Mouse (Mus musculus) thymus, adult 2 months (tissue): ENCODE results near the gene Nup62. TPM values are rescaled to one million over a fixed set of nuclear protein-coding genes. Genes with fewer than 3 reads are reported as not detected.
A peak's percentile ranks its signal among the peaks of the same experiment; 100 is the strongest.

Source experiments
- DNase-seq: peaks from one replicate; pipeline ENCODE4 v3.0.0; 2021
- H3K27ac ChIP-seq: fragments of 200-500 bp; 2 replicates; pipeline ENCODE4 v1.5.1; 2012; ENCODE audit warnings: low read length, control low read depth; ENCODE audit not compliant: control insufficient read depth, insufficient read depth
- H3K27me3 ChIP-seq: fragments of 200-500 bp; 2 replicates; pipeline ENCODE4 v1.6.1; 2012; ENCODE audit warnings: mild to moderate bottlenecking, low read length, moderate library complexity, mixed read lengths; ENCODE audit not compliant: control insufficient read depth, insufficient read depth
- H3K36me3 ChIP-seq: fragments of 200-500 bp; 2 replicates; pipeline ENCODE4 v1.6.1; 2012; ENCODE audit warnings: mild to moderate bottlenecking, low read length, moderate library complexity; ENCODE audit not compliant: control insufficient read depth, insufficient read depth
- H3K4me1 ChIP-seq: fragments of 200-500 bp; replicated peaks from 2 replicates; pipeline ENCODE4 v1.6.1; 2012; ENCODE audit warnings: low read length; ENCODE audit not compliant: control insufficient read depth, insufficient read depth
- H3K4me3 ChIP-seq: fragments of 200-500 bp; 2 replicates; pipeline ENCODE4 v1.5.1; 2012; ENCODE audit warnings: mild to moderate bottlenecking, low read length, control low read depth, moderate library complexity; ENCODE audit not compliant: control insufficient read depth, insufficient read depth
- CTCF ChIP-seq: fragments of 200-500 bp; IDR thresholded peaks from 2 replicates; pipeline ENCODE4 v1.5.1; 2012; ENCODE audit warnings: mild to moderate bottlenecking, control low read depth, low read length, moderate library complexity, borderline replicate concordance; ENCODE audit not compliant: control insufficient read depth, poor library complexity, insufficient read depth; ENCODE audit errors: extremely low read depth
- POLR2A ChIP-seq: fragments of 200-500 bp; IDR thresholded peaks from 2 replicates; pipeline ENCODE4 v1.6.1; 2012; ENCODE audit warnings: mild to moderate bottlenecking, low read length, control low read depth, moderate library complexity; ENCODE audit not compliant: control insufficient read depth, poor library complexity, insufficient read depth; ENCODE audit errors: extremely low read depth
- WGBS: fragments of 180-500 bp; shearing (Covaris S2); methylation state at CpG from one replicate; pipeline ENCODE4 v1.1.7; 2018; 5-methylcytosine and 5-hydroxymethylcytosine counted together
- polyA plus RNA-seq: library from polyadenylated mRNA; depleted of rRNA; stranded (reverse); fragments of >200 nt; gene quantifications from 2 replicates; pipeline ENCODE4 v1.2.3, GENCODE M21; 2012

Nup62 gene
- polyA plus RNA-seq, 1 experiment = 189 TPM

- H3K4me1 ChIP-seq = peaks cover 5% of the 10 kb centered on the region
- no peak overlapping the region for H3K4me3 ChIP-seq
- DNase-seq = peak; percentile 80
- TF ChIP-seq POLR2A (no peak), CTCF (no peak)
- no peak overlapping the region for H3K27ac ChIP-seq
- H3K27me3 ChIP-seq = no peaks in the 10 kb centered on the region
- WGBS = 6% methylated on average over 3 of the region's 3 CpGs
- H3K36me3 ChIP-seq = peaks cover 14% of the 10 kb centered on the region
Observed at GRCm38 (mm10) chr7:44824872-44825271, 9.0 kb downstream of the Nup62 start.

GRCm38 (mm10) chr7:44826771-44827170 is 10.9 kb downstream of the Nup62 start:
- DNase-seq = no peak
- WGBS = 91% methylated on average over 3 of the region's 3 CpGs
- Histone ChIP-seq H3K36me3 (peaks cover 31% of the 10 kb centered on the region), H3K4me1 (peaks cover 3% of the 10 kb centered on the region), H3K4me3 (no peak overlapping the region), H3K27me3 (no peaks in the 10 kb centered on the region), H3K27ac (no peak overlapping the region)
- TF ChIP-seq CTCF = no peak
- TF ChIP-seq POLR2A = no peak

- WGBS = 85% methylated on average over 5 of the region's 5 CpGs
Observed at GRCm38 (mm10) chr7:44828706-44829105, 12.8 kb downstream of the Nup62 start.

GRCm38 (mm10) chr7:44832763-44833162 is 16.9 kb downstream of the Nup62 start:
- Histone ChIP-seq H3K27me3 (no peaks in the 10 kb centered on the region), H3K36me3 (peaks cover 31% of the 10 kb centered on the region), H3K27ac (no peak overlapping the region), H3K4me1 (no peaks in the 10 kb centered on the region; the same call in 1 of the 2 replicates), H3K4me3 (no peak overlapping the region)
- DNase-seq = no peak
- 92% methylated on average over 4 of the region's 4 CpGs for WGBS
- no peak for TF ChIP-seq POLR2A
- TF ChIP-seq CTCF = no peak

More at GRCm38 (mm10) chr7:44828706-44829105, 12.8 kb downstream of the Nup62 start:
- no peak for DNase-seq
- Histone ChIP-seq H3K4me3 (no peak overlapping the region), H3K27ac (no peak overlapping the region), H3K27me3 (no peaks in the 10 kb centered on the region), H3K36me3 (peaks cover 31% of the 10 kb centered on the region), H3K4me1 (peaks cover 3% of the 10 kb centered on the region)
- TF ChIP-seq POLR2A = no peak

- 92% methylated on average over 1 of the region's 1 CpGs for WGBS
- no peak for DNase-seq
Observed at GRCm38 (mm10) chr7:44835373-44836015, 19.6 kb downstream of the Nup62 start.

GRCm38 (mm10) chr7:44836016-44836404 is 20.1 kb downstream of the Nup62 start:
- TF ChIP-seq POLR2A (no peak), CTCF (no peak)
- Histone ChIP-seq H3K36me3 (peaks cover 9% of the 10 kb centered on the region), H3K4me1 (peaks cover 11% of the 10 kb centered on the region), H3K27me3 (peaks cover 2% of the 10 kb centered on the region; the same call in 1 of the 2 replicates), H3K27ac (no peak overlapping the region), H3K4me3 (peak overlapping the region; percentile 19; the same call in 1 of the 2 replicates)
- 58% methylated on average over 3 of the region's 3 CpGs for WGBS
- DNase-seq = no peak

More at GRCm38 (mm10) chr7:44835373-44836015, 19.6 kb downstream of the Nup62 start:
- Histone ChIP-seq H3K4me3 (no peak overlapping the region), H3K27ac (no peak overlapping the region), H3K36me3 (peaks cover 11% of the 10 kb centered on the region), H3K4me1 (peaks cover 11% of the 10 kb centered on the region), H3K27me3 (peaks cover 2% of the 10 kb centered on the region; the same call in 1 of the 2 replicates)
- TF ChIP-seq CTCF (no peak), POLR2A (no peak)
